Mouse (Mus musculus) hindbrain, embryonic 13.5 days (tissue): ENCODE results near the gene Gorasp1. TPM values are rescaled to one million over a fixed set of nuclear protein-coding genes. Genes with fewer than 3 reads are reported as not detected.

Experiments used
- ATAC-seq: fragments of 200-750 bp; cut with Nextera tagmentation; 2 replicates; pipeline ENCODE4 v1.8.0; 2017; ENCODE audit warnings: moderate TSS enrichment; ENCODE audit not compliant: low FRiP score
- H3K27ac ChIP-seq: fragments of 300-500 bp; sonication (generic); 2 replicates; pipeline ENCODE4 v1.5.1; 2015; ENCODE audit warnings: inconsistent platforms, mild to moderate bottlenecking, moderate library complexity
- H3K27me3 ChIP-seq: fragments of 300-500 bp; sonication (generic); 2 replicates; pipeline ENCODE4 v1.6.1; 2015; ENCODE audit warnings: mild to moderate bottlenecking, inconsistent platforms
- H3K36me3 ChIP-seq: fragments of 300-500 bp; sonication (generic); 2 replicates; pipeline ENCODE4 v1.6.1; 2015; ENCODE audit warnings: mild to moderate bottlenecking, inconsistent platforms
- H3K4me1 ChIP-seq: fragments of 300-500 bp; sonication (generic); replicated peaks from 2 replicates; pipeline ENCODE4 v1.6.1; 2015; ENCODE audit warnings: inconsistent platforms
- H3K4me2 ChIP-seq: fragments of 300-500 bp; sonication (generic); 2 replicates; pipeline ENCODE4 v1.6.1; 2015; ENCODE audit warnings: inconsistent platforms, mild to moderate bottlenecking, moderate library complexity
- H3K4me3 ChIP-seq: fragments of 300-500 bp; sonication (generic); 2 replicates; pipeline ENCODE4 v1.5.1; 2015; ENCODE audit warnings: mild to moderate bottlenecking, inconsistent platforms
- H3K9ac ChIP-seq: fragments of 300-500 bp; sonication (generic); 2 replicates; pipeline ENCODE4 v1.6.1; 2015; ENCODE audit warnings: mild to moderate bottlenecking, inconsistent platforms
- H3K9me3 ChIP-seq: fragments of 300-500 bp; sonication (generic); 2 replicates; pipeline ENCODE4 v1.6.1; 2016; ENCODE audit warnings: inconsistent platforms
- WGBS: fragments of 180-500 bp; shearing (Covaris S2); methylation state at CpG from one replicate; pipeline ENCODE4 v1.1.7; 2015; 5-methylcytosine and 5-hydroxymethylcytosine counted together
- polyA plus RNA-seq: library from polyadenylated mRNA; unstranded; fragments of >200 nt; fragmentation: Nextera tagmentation; extraction: Ambion mirVana; gene quantifications from 2 replicates; pipeline ENCODE4 v1.2.1, GENCODE M21; 2015

Gorasp1 gene
- polyA plus RNA-seq, 1 experiment from 2014 or later, result 26.0 TPM

DNA sequence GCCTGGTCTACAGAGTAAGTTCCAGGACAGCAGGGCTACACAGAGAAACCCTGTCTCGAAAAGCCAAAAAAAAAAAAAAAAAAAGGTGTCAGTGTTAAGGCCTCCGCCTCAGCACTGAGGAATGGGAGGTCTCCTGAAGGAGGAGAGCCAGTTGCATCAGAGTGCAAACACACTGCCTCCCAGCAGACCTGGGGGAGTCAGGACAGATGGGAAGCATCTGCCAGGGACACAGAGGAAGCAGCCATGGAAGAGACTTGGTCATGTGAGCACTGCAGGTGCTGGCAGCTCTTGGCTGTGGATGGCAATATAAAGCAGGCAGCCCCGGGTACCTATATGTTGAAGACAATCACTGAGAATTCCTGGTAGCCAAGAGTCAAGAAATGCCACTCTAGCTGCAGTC lies 27.4 kb downstream of the Gorasp1 start:
- H3K27me3 ChIP-seq, result no peaks in the 10 kb centered on the region

GRCm38 (mm10) chr9:119908708-119909107 lies 28.7 kb downstream of the Gorasp1 start:
- no peaks in the 10 kb centered on the region for H3K4me1 ChIP-seq
- 100% methylated on average over 3 of the region's 3 CpGs for WGBS
- H3K27ac ChIP-seq, result no peak overlapping the region
- H3K9me3 ChIP-seq, result no peaks in the 10 kb centered on the region
- H3K36me3 ChIP-seq, result peaks cover 92% of the 10 kb centered on the region
- no peak overlapping the region for H3K4me2 ChIP-seq
- ATAC-seq, result no peak
- H3K9ac ChIP-seq, result no peak overlapping the region
- H3K27me3 ChIP-seq, result no peaks in the 10 kb centered on the region
- no peak overlapping the region for H3K4me3 ChIP-seq

More for the DNA sequence above, 27.4 kb downstream of the Gorasp1 start:
- Histone ChIP-seq H3K4me2 (no peak overlapping the region), H3K27ac (no peak overlapping the region), H3K9me3 (no peaks in the 10 kb centered on the region), H3K36me3 (peaks cover 92% of the 10 kb centered on the region), H3K4me3 (no peak overlapping the region), H3K9ac (no peak overlapping the region), H3K4me1 (no peaks in the 10 kb centered on the region)
- no peak for ATAC-seq
- 93% methylated on average over 3 of the region's 3 CpGs for WGBS

GRCm38 (mm10) chr9:119902410-119903151 lies 34.8 kb downstream of the Gorasp1 start:
- H3K36me3 ChIP-seq, result peaks cover 57% of the 10 kb centered on the region
- WGBS, result 88% methylated on average over 12 of the region's 12 CpGs

DNA sequence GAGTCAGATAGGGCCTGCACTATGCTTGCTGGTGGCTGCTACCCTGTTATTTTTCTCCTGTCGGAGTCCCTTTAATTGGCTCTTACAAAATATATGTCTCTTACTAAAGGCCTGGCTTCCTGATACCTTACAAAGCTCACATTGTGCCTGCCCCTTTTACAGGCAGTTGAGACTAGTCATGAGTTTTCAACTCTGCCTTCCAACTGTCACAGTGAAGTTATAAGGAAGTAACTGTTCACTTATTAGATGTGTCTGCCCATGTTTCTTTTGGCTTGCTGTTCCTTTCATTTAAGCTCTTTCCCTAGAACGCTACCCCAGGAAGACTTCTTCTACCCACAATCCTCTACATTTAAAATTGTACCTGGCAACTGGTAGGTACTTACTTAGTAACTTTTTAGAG lies 37.9 kb downstream of the Gorasp1 start:
- WGBS, result 88% methylated on average over 2 of the region's 2 CpGs
- Histone ChIP-seq H3K27me3 (no peaks in the 10 kb centered on the region), H3K9ac (no peak overlapping the region), H3K36me3 (peaks cover 28% of the 10 kb centered on the region), H3K4me3 (no peak overlapping the region), H3K4me2 (no peak overlapping the region), H3K27ac (no peak overlapping the region), H3K4me1 (peaks cover 15% of the 10 kb centered on the region), H3K9me3 (no peaks in the 10 kb centered on the region)
- no peak for ATAC-seq

More at GRCm38 (mm10) chr9:119902410-119903151, 34.8 kb downstream of the Gorasp1 start:
- Histone ChIP-seq H3K4me3 (no peak overlapping the region), H3K4me1 (no peaks in the 10 kb centered on the region), H3K27me3 (no peaks in the 10 kb centered on the region), H3K9ac (no peak overlapping the region), H3K9me3 (no peaks in the 10 kb centered on the region), H3K27ac (no peak overlapping the region), H3K4me2 (no peak overlapping the region)
- ATAC-seq, result no peak

DNA sequence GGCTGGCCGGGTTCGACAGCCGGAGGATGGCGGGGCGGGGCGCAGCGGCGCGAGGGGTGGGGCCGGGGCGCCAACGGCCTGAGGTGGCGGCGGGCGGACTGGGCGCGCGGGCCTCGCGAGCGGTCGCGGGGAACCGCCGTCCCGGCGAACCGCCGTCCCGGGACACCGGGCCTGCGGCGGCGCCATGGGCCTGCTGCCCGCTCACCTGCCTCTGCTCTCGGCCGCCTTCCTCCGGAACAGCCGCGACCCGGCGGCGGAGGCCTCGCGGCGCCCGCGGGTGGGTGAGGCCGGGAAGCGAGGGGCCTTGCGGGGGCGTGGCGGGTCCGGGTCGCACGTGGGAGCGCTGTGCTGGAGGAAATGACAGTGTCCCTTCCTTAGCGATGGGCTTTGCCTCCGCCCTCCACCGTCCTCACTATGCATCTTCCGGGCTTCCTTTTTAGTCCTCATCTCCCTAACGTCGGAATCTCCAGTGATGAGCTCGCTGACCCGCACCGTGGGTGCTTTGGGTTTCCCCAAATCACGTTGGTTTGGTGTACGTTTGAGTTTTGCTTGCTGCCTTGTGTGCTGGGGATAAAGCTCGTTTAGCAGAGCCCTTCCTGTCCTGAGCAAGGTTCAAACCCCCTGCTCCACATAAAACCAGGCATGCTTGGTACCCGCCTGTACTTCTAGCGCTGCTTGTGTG lies 42.2 kb downstream of the Gorasp1 start:
- Histone ChIP-seq H3K4me3 (peak overlapping the region; percentile 97), H3K36me3 (no peaks in the 10 kb centered on the region), H3K27ac (peak overlapping the region; percentile 83), H3K4me2 (peak overlapping the region; percentile 97), H3K9ac (peak overlapping the region; percentile 91), H3K9me3 (no peaks in the 10 kb centered on the region), H3K27me3 (peaks cover 13% of the 10 kb centered on the region; the same call in 1 of the 2 replicates), H3K4me1 (peaks cover 15% of the 10 kb centered on the region)
- peak; percentile 70 for ATAC-seq
- 1% methylated on average over 46 of the region's 71 CpGs for WGBS

GRCm38 (mm10) chr9:119894339-119895009 lies 42.9 kb downstream of the Gorasp1 start, which contains the start of gene Wdr48:
TSS of gene Wdr48 (plus strand) at chr9:119894878.
- Histone ChIP-seq H3K27me3 (peaks cover 17% of the 10 kb centered on the region), H3K4me1 (peaks cover 16% of the 10 kb centered on the region), H3K36me3 (no peaks in the 10 kb centered on the region), H3K4me3 (peak within 1 kb of the TSS; percentile 97), H3K4me2 (peak within 1 kb of the TSS; percentile 97), H3K27ac (peak within 1 kb of the TSS; percentile 83), H3K9me3 (no peaks in the 10 kb centered on the region), H3K9ac (peak within 1 kb of the TSS; percentile 91)
- 4% methylated on average over 34 of the region's 34 CpGs for WGBS
- ATAC-seq, result peak; percentile 99

- H3K27me3 ChIP-seq, result peaks cover 20% of the 10 kb centered on the region
- peak overlapping the region; percentile 91; the same call in 1 of the 2 replicates for H3K9ac ChIP-seq
- WGBS, result 89% methylated on average over 5 of the region's 5 CpGs
- H3K4me1 ChIP-seq, result peaks cover 22% of the 10 kb centered on the region
- H3K36me3 ChIP-seq, result no peaks in the 10 kb centered on the region
- H3K4me3 ChIP-seq, result peak overlapping the region; percentile 97; the same call in 1 of the 2 replicates
- peak overlapping the region; percentile 97 for H3K4me2 ChIP-seq
- no peaks in the 10 kb centered on the region for H3K9me3 ChIP-seq
- ATAC-seq, result no peak
- H3K27ac ChIP-seq, result peak overlapping the region; percentile 83; the same call in 1 of the 2 replicates
Measured at GRCm38 (mm10) chr9:119893881-119894280, 43.5 kb downstream of the Gorasp1 start.

DNA sequence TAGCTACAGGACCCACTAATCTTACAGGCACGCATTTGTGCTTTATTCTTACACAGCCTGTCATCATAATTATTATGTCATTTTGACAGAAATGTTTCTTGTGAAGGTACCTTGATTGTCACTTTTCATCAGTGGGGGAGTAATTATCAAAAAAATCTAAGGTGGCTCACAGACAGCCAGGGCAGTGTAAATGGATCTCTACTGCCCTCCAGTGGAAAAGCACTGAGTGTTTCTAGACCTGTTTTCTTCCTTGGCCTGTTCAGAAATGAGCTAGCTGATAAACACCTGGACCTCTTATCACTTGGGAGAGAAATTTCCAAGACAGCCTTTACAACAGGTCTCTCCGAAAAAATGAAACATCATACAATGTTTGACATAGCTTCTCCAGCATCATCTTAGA lies 46.7 kb downstream of the Gorasp1 start:
- ATAC-seq, result no peak
- Histone ChIP-seq H3K9ac (no peak overlapping the region), H3K4me3 (no peak overlapping the region), H3K4me2 (no peak overlapping the region), H3K4me1 (peaks cover 20% of the 10 kb centered on the region), H3K9me3 (no peaks in the 10 kb centered on the region), H3K27ac (no peak overlapping the region), H3K36me3 (no peaks in the 10 kb centered on the region), H3K27me3 (peaks cover 38% of the 10 kb centered on the region)
- WGBS, result 47% methylated on average over 2 of the region's 2 CpGs

DNA sequence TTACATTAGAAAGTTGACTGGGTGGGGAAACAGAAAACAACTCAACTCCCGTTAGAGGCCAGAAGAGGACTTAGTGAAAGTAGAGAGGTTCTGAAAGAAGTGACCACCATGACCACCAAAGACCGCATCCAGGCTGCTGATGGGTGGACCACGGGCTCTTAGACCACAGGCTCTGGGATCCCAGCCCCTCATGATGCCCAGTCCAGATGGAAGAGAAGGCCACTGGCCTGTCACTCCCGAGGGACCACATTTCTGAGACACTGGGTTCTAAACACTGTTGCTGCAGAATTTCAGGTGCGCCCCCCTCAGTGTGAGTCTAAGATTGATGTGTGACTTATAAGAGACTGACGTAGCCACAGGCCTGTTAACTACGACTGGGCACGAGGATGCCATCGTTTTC lies 47.9 kb downstream of the Gorasp1 start:
- no peaks in the 10 kb centered on the region for H3K36me3 ChIP-seq
- H3K27ac ChIP-seq, result peak overlapping the region; percentile 27; the same call in 1 of the 2 replicates
- 74% methylated on average over 9 of the region's 9 CpGs for WGBS
- no peak overlapping the region for H3K4me3 ChIP-seq
- H3K27me3 ChIP-seq, result peaks cover 38% of the 10 kb centered on the region
- H3K4me2 ChIP-seq, result no peak overlapping the region
- ATAC-seq, result no peak
- H3K9me3 ChIP-seq, result no peaks in the 10 kb centered on the region
- peaks cover 16% of the 10 kb centered on the region for H3K4me1 ChIP-seq
- no peak overlapping the region for H3K9ac ChIP-seq

DNA sequence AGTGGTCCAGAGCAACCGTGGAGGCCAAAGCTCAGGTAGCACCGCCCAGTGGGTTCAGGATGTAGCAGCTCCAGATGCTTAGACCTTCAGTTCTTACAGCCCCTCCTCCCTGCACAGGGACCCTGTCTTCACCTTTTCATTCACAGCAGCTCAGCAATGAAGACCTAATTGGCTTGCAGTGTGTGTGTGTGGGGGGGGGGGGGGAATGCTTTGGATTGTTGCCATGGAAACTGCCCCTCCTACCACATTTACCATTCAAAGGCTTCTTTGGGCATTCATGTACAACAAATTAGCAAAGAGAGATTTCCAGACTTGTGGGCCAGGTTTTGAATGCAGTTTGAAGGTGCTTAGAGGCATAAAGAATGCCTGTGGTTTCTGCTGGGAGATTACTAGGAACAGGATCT lies 48.5 kb downstream of the Gorasp1 start:
- Histone ChIP-seq H3K4me1 (peaks cover 16% of the 10 kb centered on the region), H3K27ac (peak overlapping the region; percentile 27; the same call in 1 of the 2 replicates), H3K4me3 (no peak overlapping the region), H3K4me2 (no peak overlapping the region), H3K36me3 (no peaks in the 10 kb centered on the region), H3K9ac (no peak overlapping the region), H3K27me3 (peaks cover 38% of the 10 kb centered on the region), H3K9me3 (no peaks in the 10 kb centered on the region)
- peak; percentile 43; the same call in 1 of the 2 replicates for ATAC-seq
- WGBS, result 5% methylated on average over 2 of the region's 2 CpGs

- no peak for ATAC-seq
Measured at GRCm38 (mm10) chr9:119887144-119887901, 50.0 kb downstream of the Gorasp1 start.

More at GRCm38 (mm10) chr9:119887144-119887901, 50.0 kb downstream of the Gorasp1 start:
- Histone ChIP-seq H3K4me3 (no peak overlapping the region), H3K27ac (no peak overlapping the region), H3K4me2 (no peak overlapping the region), H3K9ac (no peak overlapping the region), H3K9me3 (no peaks in the 10 kb centered on the region), H3K27me3 (peaks cover 32% of the 10 kb centered on the region), H3K4me1 (peaks cover 16% of the 10 kb centered on the region), H3K36me3 (no peaks in the 10 kb centered on the region)
- 74% methylated on average over 4 of the region's 4 CpGs for WGBS
